Mouse (Mus musculus) heart, postnatal 10 days (tissue): ENCODE results near the gene Galnt17. TPM values are rescaled to one million over a fixed set of nuclear protein-coding genes. Genes with fewer than 3 reads are reported as not detected.
A peak's percentile ranks its signal among the peaks of the same experiment; 100 is the strongest.

Experiments used
- DNase-seq, 2 experiments: peaks; one replicate each; pipeline ENCODE4 v3.0.0; 2021
- intact Hi-C: fragments of 180-260 bp; cut with DNase I; formaldehyde crosslinking; loops from one replicate; pipeline ENCODE4 v1.15.1; 2025
- total RNA-seq, 2 experiments: library from RNA; stranded (reverse); gene quantifications; 2 replicates each; pipeline ENCODE4 v1.2.3; 2021

The Galnt17 gene
- 1 to 10 TPM; 4.0 to 6.2 TPM for total RNA-seq

DNA sequence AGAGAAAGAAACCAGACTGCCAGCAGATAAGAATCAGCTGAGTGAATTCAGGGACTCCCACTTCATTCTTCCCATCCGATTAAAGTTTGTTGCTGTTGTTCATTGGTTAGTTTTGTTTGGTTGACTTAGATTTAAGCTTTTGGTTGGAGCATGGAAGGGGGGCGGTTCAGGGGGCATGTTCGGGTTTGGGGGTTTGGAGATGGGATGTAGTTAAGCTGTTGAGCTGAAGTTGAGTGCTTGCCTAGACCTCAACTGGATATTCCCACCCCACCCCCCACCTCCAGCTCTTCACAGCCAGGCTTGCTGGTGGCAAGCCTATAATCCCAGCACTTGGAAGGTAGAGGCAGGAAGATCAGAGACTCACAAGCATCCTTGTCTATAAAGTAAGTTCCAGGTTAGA is at the start of gene Galnt17:
Galnt17 (minus strand) TSS at position 101 of the 400 bp plus-strand sequence.
- intact Hi-C loops: loop anchor here (5.0 to 10.0 kb wide), 3 partner anchors 76 to 154 kb away; no protein-coding TSS in a partner anchor
- no peak for DNase-seq

DNA sequence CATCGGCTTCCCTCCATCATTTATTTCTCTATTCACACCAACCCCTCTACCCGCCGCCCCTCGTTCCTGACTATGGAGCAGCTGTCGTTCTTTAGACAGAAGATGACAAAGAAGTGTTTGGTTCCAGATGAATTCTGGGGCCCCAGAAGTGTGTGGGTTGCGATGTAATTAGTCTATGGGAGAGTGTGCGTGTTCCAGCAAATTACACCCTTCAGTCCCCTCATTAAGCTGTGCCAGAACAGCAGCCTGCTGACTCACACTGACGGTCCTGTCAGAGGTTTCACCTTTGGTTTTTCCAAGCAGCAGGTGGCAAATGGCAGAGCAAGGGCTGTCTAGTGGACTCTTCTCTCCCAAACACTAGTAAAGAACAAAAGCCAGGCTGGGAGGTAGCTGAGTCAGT is 26.2 kb upstream of the Galnt17 start:
- intact Hi-C loops: no loop called here
- no peak for DNase-seq

DNA sequence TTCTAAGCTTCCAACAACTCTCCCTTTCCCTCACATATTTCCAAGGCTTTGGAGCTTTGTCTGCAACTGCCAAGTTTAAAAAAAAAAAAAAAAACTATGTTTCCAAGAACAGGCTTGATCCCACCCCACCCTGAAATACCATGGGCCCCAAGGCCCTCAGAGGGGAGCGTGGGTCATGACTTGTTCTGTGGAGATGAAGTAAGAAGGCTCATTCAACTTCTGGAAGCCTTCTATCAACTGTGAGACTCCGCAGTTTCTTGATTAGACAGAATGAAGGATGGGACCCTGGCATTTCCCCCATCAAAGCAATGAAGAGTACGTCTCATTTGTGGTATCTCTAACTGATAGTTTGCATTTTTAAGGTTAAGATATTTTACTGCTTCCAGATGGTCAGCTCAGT is 13.0 kb upstream of the Galnt17 start:
- DNase-seq: no peak
- intact Hi-C loops: no loop called here

DNA sequence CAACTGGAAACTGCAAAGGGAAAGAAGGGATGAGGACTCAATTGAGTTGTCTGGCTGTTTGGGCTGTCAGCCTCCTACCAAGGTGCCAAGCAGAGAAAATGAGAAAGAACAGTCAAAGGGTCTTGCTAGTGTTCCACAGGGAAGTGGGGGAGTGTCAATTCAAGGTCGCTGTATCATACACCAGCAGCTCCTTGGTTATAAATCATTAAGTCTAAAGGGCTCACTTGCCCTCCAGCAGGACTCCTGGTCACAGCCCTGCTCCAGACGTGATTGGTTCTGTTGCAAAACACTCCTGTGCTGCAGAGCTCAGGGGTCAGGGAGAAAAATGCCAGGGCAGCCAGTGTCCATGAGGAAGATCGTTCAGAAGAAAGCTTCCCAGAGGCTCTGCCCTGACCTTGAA is 11.3 kb upstream of the Galnt17 start:
- no peak for DNase-seq
- intact Hi-C loops: no loop called here

DNA sequence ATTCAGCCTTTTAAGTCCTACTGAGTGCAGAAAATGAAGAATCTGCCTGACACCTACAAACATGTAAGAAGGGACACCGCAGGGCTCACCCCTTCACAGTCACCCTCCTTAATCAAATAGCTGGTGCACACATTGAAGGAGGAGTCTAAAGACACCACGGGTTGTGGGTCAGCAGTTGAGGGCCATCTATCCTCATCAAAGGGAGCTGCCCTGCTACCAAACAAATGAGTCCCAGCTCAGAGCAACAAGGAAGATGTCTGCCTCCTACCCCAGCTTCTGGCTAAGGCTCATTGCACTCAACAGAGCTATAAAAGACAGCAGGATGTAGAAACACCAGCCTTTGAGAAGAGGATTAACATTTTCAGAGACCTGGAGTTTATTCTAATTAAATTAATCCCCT is 10.8 kb upstream of the Galnt17 start:
- intact Hi-C loops: no loop called here
- no peak for DNase-seq

DNA sequence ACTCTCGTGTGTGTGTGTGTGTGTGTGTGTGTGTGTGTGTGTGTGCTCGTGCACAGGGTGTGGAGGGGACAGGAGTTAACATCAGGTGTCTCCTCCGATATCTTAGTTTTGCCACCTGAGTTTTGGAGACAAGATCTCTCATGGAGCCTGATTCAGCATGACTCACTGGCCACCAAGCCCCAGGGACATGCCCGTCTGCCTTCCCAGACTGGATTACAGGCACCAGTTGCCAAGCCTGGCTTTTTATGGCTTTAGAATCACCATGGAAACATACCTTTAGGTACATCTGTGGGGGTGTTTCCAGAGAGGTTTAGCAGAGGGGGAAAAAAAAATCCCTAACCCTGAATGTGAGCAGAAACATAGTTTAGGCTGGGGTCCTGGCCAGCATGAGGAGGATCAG is 6.7 kb upstream of the Galnt17 start:
- intact Hi-C loops: no loop called here
- DNase-seq: no peak

DNA sequence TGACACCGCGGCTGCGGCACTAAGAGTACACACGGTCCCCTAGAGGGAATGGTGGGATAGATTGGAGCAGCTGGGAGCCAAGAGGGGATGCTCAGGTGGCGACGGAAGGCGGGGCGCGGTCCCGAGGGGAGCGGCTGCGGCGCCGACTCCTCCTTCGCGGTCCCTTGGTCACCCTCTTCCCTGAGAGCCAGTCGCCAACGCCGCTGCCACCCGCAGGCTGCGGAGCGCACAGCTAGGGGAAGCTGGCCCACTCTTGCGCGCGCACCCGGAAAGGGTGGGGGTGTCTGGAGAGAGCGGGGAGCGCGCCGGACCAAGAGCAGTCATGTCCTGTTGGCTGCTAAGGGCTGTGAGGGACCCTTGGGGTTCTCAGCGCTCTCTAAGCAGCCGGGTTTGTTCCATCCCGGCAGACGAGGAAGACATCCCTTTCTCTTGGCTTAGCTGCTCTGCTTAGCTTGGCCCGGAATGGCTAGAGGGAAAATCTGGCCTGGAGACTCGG is 593 bp downstream of the Galnt17 start:
- intact Hi-C loops: loop anchor here (5.0 to 10.0 kb wide), 3 partner anchors 75 to 153 kb away; no protein-coding TSS in a partner anchor
- peak; percentile 89 to 92 for DNase-seq

DNA sequence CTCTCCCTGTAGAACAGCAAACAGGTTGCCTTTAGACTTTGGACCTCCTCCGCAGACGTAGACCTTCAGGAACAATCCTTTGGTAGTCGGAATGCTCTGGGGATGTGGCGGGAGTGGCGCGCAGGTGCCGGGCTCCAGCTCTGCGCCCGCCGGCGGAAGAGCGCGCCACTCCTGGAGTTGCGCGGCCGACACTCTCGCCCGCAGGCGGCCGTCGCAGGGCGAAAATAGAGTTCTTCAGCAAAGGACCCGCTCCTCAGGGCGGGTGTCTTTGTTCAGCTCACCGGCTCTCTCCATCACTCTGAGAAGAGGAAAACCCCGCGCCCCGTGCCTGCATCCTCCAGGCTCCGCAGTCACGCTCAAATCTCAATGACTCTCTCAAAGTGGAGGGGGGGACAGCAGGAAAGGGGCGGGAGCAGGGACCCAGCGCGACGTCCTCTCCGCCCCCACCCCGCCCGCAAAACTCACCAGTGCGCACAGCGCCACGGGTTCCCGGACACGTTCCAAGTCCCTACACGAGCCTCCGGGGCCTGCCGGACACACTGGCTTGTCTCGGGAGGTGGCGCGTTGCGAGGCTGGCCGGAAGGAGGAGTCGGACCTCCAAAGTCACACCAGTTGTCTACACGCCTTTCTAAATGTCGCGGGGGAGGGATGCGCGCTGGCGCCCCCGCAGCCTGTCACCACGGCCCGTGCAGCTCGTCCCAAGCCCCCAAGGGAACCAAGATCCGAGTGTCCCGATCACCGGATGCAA is 1.2 kb downstream of the Galnt17 start:
- peak; percentile 71 to 79 for DNase-seq
- intact Hi-C loops: loop anchor here (5.0 to 10.0 kb wide), 3 partner anchors 75 to 152 kb away; no protein-coding TSS in a partner anchor

DNA sequence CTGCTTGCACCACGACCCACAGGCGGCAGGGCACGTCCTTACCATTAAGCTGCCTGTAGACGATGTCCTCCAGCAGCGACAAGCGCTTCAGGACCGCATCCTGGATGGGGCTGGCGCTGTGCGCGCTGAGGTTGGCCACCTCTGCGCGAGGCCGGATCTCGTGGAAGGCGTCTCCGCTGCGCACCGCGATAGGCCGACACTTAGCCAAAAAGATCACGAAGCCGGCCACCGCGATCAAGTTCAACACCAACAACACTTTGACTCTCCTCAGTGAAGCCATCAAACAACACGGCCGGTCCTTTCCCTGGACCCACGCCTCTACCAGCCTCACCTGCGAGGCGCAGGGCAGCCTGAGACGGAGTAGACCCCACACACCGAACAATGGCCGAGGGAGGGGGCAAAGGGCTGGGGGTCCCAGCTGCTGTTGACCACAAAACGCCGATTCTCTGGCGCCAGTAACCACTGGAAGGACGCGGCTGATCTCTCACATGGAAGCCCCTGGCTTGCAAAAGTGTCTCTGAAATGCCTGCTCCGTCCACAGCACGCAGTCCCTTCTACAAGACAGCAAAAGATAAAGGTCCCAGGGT is 1.9 kb downstream of the Galnt17 start:
- peak; percentile 29 to 36 for DNase-seq
- intact Hi-C loops: loop anchor here (5.0 to 10.0 kb wide), 3 partner anchors 74 to 152 kb away; no protein-coding TSS in a partner anchor

DNA sequence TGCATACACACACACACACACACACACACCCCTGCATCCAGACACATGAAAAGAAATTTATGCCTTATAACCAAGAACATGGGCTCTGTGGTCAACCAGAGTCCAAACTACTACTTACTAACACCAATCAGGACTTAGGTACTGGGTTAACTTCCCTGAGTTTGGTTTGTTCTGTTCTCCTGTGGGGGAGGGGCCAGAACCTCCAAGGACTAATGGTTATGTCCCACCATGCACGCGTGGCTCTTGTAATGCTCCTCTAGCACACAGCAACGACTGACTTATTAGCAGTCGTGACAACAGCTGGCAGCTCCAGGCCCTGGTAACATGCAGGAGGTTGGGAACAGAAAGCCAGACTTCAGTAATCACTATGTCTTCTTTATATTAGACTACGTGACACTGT is 3.1 kb downstream of the Galnt17 start:
- DNase-seq: no peak
- intact Hi-C loops: loop anchor here (5.0 to 10.0 kb wide), 3 partner anchors 73 to 150 kb away; no protein-coding TSS in a partner anchor

DNA sequence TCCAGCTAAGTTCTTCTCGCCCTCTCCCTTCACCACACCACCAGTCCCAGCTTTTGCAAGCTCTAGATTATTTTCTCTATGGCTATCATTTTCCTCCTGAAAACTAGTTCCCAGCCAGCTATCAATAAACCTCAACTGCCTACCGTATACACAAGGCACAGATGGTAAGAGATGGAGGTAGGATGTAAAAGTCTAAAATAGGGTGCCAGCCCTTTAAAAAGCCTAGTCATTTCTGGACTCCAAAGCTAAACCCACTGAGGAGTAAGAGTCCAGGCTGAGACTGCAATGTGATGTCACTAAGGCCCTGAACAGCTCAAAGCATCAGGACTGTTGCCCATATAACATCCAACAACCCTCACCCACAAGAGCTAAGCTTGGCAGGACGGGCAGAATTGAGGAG is 6.8 kb downstream of the Galnt17 start:
- intact Hi-C loops: loop anchor here (10.0 kb wide), 1 partner anchor 147 kb away; no protein-coding TSS in a partner anchor
- DNase-seq: no peak

DNA sequence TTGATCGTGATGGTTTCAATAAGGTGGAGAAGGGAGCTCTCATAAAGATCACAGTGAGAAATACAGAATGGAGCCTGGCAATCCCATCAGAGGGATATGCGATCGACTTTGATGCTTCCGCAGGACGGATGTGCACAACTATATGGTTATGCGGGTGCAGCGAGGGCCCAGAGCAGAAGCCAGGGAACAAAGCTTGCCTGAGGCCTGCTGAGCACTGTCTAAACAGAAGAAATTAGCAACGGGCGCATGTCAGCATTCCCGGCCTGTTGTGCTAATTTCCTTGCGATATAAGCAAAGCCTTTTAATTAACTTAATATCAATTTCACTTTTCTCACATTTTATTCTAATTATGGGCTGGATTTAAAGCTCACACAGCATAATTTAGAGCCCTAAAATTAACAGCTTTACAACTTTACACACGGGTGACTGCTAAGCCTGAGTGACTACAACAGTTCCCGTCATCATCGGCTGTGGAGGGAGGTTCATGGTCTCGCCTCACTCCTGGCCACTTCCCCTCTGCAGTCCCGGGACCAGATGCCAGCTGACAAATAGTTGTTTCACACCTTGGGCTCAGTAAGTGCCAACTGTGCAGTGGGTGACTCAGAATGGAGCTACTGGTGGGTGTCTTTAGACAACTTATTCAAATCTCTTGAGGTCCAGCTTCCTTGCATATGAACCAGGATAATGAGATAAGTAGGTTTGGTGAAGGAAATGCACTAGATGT is 14.4 kb downstream of the Galnt17 start:
- no peak for DNase-seq
- intact Hi-C loops: no loop called here

DNA sequence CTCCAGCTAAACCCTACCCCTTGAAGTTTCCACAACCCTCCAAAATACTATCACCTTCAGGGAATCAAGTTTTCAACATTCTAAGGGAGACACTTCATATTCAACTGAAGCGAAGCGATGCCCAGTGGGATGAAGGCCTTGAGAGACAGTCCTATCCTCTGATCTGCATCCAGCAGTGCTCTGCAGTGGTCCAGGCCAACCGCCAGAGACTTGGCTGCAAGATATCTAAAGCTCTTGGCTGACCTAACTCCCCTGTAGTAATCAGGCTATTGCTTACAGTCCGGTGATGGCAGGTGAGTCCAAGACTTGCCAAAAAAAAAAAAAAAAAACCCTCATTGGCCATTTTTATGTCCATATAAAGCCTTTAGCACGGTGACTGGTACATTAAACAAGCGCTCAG is 21.2 kb downstream of the Galnt17 start:
- intact Hi-C loops: no loop called here
- no peak for DNase-seq

DNA sequence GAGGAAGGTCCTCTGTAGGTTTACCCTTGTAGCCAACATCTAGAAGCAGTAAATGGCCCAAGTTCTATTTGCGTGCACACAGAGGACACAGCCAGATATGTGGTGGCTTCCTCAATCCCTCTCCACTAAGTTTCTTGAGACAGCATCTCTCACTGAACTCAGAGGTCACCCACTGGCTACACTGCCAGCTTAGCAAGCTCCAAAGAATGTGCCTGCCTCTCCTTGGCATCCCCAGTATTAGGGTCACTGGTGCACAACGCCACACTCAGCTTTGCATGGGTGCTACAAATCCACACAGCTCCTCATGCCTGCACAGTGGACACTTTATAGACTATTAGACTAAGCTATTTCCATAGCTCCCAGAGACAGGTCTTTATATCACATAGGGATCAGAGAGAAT is 21.6 kb downstream of the Galnt17 start:
- DNase-seq: no peak
- intact Hi-C loops: no loop called here

DNA sequence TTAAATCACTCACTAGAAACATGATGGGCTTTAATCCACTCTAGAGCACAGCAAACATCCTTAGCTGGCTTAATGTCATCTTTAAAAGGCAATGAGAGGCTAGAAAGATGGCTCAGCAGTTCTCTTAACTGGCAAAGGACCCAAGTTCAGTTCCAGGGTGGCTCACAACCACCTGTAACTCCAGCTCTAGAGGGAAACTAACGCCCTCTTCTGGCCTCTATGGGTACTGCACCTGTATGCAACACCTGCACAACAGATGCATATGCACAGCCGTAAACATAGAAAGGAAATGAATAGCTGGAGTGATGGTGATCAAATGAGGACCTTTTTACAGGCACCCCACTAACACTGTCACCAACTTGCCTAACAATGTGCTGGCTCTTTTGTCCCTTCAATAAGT is 27.9 kb downstream of the Galnt17 start:
- no peak for DNase-seq
- intact Hi-C loops: no loop called here

DNA sequence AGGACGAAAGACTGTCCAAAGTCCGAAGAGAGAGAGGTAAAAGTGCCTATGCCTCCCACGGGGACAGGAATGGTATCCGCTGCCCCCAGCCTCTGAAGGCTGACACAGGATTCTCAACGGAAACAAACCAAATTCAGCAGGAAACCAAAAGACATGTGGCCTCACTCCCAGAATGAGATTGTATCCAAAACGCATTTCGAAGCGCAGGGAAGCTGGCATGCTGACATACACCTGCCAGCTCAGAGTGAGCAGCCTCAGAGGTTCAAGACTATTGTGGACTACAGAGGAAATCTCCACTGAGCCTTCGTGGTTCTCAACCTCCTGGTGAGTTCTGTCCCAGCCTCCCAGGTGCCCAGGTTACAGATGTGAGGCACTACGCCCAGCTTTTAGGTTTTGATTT is 29.0 kb downstream of the Galnt17 start:
- DNase-seq: no peak
- intact Hi-C loops: no loop called here

DNA sequence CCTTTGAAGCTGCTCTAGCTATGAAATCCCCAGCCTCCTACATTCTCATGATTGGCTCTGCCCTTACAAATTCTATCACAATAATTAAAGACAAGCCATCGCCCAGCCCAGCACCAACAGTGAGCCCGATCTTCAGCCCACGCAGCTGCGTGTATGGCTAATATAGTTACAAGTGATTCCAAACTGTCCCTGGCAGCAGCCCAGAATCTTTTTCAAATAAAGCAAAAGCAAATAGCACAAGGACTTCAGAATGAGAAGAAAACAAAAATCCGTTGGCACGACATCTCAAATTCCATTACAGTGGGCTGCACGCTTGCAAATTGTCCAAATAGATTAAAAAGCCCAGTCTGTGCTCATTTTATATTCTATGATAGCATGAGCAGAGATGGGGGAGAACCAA is 31.1 kb downstream of the Galnt17 start:
- intact Hi-C loops: no loop called here
- peak; percentile 41 to 44 for DNase-seq

DNA sequence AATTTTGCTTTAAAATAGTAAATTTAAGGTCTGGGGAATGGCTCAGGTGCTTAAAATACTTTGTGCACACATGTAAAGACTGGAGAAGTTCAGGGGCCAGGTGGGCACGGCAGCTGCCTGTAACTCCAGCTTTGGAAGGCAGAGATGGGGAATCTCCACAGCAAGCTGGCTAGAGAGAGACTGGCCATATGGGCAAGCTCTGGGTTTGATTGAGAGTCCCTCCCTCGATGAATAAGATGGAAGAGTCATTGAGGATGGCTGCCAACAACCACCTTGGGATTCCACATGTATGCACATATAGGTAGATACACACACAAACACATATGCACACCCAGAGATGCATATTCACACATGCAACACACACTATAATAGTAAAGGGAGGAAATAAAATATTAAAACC is 42.0 kb downstream of the Galnt17 start:
- intact Hi-C loops: no loop called here
- DNase-seq: no peak

DNA sequence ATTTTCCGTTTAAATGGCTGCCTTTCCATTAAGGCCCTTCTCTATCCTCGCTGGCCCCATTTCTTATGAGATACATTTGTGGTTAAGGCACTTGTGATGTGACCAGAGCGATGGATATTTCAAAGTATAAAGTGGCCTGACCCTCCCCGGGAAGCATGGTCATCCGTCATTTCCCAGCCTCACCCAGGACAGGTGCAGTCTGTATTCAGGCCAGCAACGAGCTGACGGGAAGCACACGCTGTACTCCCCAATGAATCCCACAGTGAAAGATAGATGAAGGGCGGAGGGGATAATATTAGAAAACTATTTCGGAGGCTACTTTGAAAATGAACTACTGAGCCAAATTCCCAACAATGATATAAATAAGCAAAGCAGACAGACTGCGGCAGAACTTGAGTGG is 44.2 kb downstream of the Galnt17 start:
- intact Hi-C loops: no loop called here
- peak; percentile 49 to 50 for DNase-seq

DNA sequence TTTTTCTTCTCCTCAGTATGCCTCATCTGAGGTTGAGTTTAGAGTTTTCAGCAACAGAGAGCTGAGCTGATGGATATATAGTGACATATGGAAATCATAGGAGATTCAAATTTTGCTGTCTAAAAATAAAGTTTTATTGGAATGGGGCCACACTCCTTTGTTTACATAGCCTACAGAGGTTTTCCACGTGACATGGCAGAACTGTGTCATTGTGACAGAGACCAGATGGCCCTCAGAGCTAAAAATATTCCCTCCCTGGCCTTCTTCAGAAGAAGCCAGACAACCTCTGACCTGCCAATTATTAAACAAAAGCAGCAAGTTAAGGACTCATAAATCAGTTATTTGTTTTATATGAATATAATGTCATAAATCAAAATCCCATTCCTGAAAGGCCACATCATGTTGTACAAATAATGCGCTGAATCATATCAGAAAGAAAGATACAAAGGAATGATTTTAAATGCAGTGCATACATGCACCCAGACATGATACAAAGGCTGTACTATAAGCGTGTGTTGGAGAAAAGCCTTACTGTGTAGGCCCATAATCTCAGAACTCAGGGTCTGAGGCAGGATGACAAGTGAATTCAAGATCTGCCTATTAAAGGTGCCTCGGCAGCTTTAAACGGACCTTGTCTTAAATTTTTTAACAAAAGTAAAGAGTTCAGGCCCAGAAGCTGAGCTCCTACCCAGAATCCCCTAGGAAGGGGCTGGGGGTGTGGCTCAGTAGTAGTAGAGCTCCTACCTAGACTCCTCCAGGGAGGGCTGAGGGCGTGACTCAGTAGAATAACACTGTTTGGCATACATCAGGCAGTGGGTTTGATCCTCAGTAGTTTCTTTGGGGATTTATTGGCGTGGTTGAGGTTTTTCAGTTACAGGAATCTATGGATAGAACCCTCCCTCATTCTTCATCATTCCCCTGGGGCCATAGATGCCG is 57.3 kb downstream of the Galnt17 start:
- DNase-seq: peak; percentile 76 to 78
- intact Hi-C loops: no loop called here
